Mouse (Mus musculus) CD4-positive, CD25-positive, alpha-beta regulatory T cell, adult 9 weeks (primary cell): ENCODE results near the gene Gm21870. TPM values are rescaled to one million over a fixed set of nuclear protein-coding genes. Genes with fewer than 3 reads are reported as not detected.

Experiments
- polyA plus RNA-seq: library from polyadenylated mRNA; unstranded; fragments of 100-300 nt; shearing (Covaris generic); gene quantifications from one replicate; pipeline ENCODE4 v1.2.1, GENCODE M21; 2017

Gene Gm21870
- polyA plus RNA-seq = not detected

DNA sequence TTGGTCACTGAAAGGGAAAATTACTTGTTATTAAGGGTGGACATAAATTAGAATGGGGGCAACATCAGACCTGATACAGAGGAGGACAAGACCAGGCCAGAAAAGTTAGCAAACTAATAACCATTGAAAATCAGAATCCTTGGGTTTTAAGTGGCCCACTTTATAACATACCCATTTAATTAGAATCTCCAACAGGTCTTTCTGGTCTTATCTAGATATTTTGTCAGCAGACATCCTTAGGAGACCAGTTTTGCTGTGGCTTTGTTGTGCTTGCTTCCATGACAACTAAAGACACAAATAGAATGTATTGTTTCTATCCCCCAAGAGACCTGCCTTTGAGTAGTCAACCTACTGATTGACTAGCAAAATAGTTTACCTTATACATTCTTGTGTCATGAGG lies at the start of gene Gm21870:
Gm21870 (minus strand) TSS at position 101 of the 400 bp plus-strand sequence.

DNA sequence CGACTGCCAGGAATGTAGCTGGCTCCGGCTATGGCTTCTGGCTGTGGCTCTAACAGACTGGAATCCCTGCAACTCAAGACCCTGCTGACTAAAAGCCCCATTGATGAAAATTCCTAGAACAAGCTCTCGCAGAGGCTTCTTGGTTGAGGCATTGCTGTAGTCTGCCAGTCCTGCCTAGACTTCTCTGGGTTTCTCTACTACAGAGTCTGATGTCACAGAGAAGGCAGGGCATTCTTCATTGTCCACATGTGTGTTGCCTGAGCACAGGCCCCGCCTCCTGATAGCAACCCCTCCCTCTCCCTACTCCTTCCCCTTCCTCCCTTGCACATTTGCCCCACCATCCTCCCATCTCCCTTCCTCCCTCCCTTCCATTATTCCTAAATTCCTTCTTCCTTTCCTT lies 30.2 kb downstream of the Gm21870 start, which contains the start of gene Btbd35f6:
Btbd35f6 (minus strand) TSS at position 101 of the 400 bp plus-strand sequence.

Other genes with a start within 250 kb of the Gm21870 start
- not detected for gene Btbd35f6, start 30.3 kb downstream of the Gm21870 start, polyA plus RNA-seq
- not detected for gene Btbd35f9, start 174.7 kb upstream of the Gm21870 start, polyA plus RNA-seq